Mouse (Mus musculus): ENCODE data around the gene Podxl.
"Not testable (repeated sequence)": the region's sequence is repeated elsewhere in the genome, so short reads cannot be mapped to it uniquely, and the experiment has no call there.

- TF ChIP-seq CTCF (IDR thresholded peaks at IDR 0.05; ENCODE audit: low read depth, low read length); POLR2A (IDR thresholded peaks at IDR 0.05; ENCODE audit: borderline replicate concordance, low read depth, low read length): not testable (repeated sequence)
These were observed 1.8 kb downstream of the Podxl start for GRCm38 (mm10) chr6:31561948-31562347.
